8 mouse cellular contexts compared by ENCODE assay signal in genomic region chr1:191288762-191289161, GRCm38 (mm10). TPM values are rescaled to one million over a fixed set of nuclear protein-coding genes. Genes with fewer than 3 reads are reported as not detected.
DNase-seq lines count a peak whose midpoint lies in the region; ATAC-seq lines count a peak whose summit lies in the region.

No protein-coding gene starts in this region.

- no peaks in the 10 kb centered on the region for H3K4me1 ChIP-seq in midbrain, embryonic 10.5 days
- no peaks in the 10 kb centered on the region for H3K4me1 ChIP-seq in midbrain, embryonic 13.5 days (replicated peaks)
- no peaks in the 10 kb centered on the region for H3K4me1 ChIP-seq in hindbrain, embryonic 14.5 days (replicated peaks; ENCODE audit: control insufficient read depth, insufficient read depth, low read length)

- H3K9ac ChIP-seq in midbrain, embryonic 13.5 days (replicated peaks): no peak overlapping the region
- H3K9ac ChIP-seq in hindbrain, embryonic 14.5 days: no peak overlapping the region

- no peaks in the 10 kb centered on the region for H3K9me3 ChIP-seq in midbrain, embryonic 10.5 days (replicated peaks)
- no peaks in the 10 kb centered on the region for H3K9me3 ChIP-seq in midbrain, embryonic 13.5 days
- no peaks in the 10 kb centered on the region for H3K9me3 ChIP-seq in hindbrain, embryonic 14.5 days (ENCODE audit: control insufficient read depth, low read length)

- ATAC-seq in midbrain, embryonic 13.5 days: no peak; the same call in 1 of the 2 replicates
- ATAC-seq in megakaryocyte-erythroid progenitor cell, adult 5-6 weeks (replicated peaks; ENCODE audit: low FRiP score, low TSS enrichment, poor library complexity, severe bottlenecking): peak; percentile 90
- no peak for ATAC-seq in hindbrain, embryonic 14.5 days (ENCODE audit: low FRiP score)

- no peaks in the 10 kb centered on the region for H3K27me3 ChIP-seq in midbrain, embryonic 10.5 days (ENCODE audit: low read depth, poor library complexity, severe bottlenecking)
- H3K27me3 ChIP-seq in midbrain, embryonic 13.5 days: no peaks in the 10 kb centered on the region
- H3K27me3 ChIP-seq in hindbrain, embryonic 14.5 days (ENCODE audit: control insufficient read depth, insufficient read depth, low read length): no peaks in the 10 kb centered on the region

- no peak overlapping the region for H3K4me3 ChIP-seq in midbrain, embryonic 10.5 days
- H3K4me3 ChIP-seq in midbrain, embryonic 13.5 days (replicated peaks): no peak overlapping the region
- no peak overlapping the region for H3K4me3 ChIP-seq in hindbrain, embryonic 14.5 days (replicated peaks; ENCODE audit: low read length)

- H3K36me3 ChIP-seq in midbrain, embryonic 10.5 days: no peaks in the 10 kb centered on the region
- no peaks in the 10 kb centered on the region for H3K36me3 ChIP-seq in midbrain, embryonic 13.5 days
- no peaks in the 10 kb centered on the region for H3K36me3 ChIP-seq in hindbrain, embryonic 14.5 days (replicated peaks; ENCODE audit: control insufficient read depth, insufficient read depth)

- H3K27ac ChIP-seq in midbrain, embryonic 10.5 days (replicated peaks): no peak overlapping the region
- H3K27ac ChIP-seq in midbrain, embryonic 13.5 days: no peak overlapping the region
- no peak overlapping the region for H3K27ac ChIP-seq in hindbrain, embryonic 14.5 days

- peak; percentile 45 for DNase-seq in midbrain, embryonic 10.5 days (ENCODE audit: low spot score)
- peak; percentile 91 for DNase-seq in R1 (ENCODE audit: low read depth, low spot score)
- DNase-seq in c-Kit-positive CD71-positive TER-119-positive erythroid progenitor cells, embryonic 14.5 days (ENCODE audit: low spot score): peak; percentile 62
- peak; percentile 52 for DNase-seq in kidney, postnatal 14 days
- DNase-seq in thymus, postnatal 14 days: peak; percentile 70
- DNase-seq in hindbrain, embryonic 14.5 days (ENCODE audit: low spot score): no peak

- WGBS in midbrain, embryonic 10.5 days: 31% methylated on average over 8 of the region's 8 CpGs
- WGBS in midbrain, embryonic 13.5 days: 30% methylated on average over 8 of the region's 8 CpGs
- 27% methylated on average over 8 of the region's 8 CpGs for WGBS in hindbrain, embryonic 14.5 days

- H3K4me2 ChIP-seq in midbrain, embryonic 13.5 days (replicated peaks): no peak overlapping the region
- H3K4me2 ChIP-seq in hindbrain, embryonic 14.5 days (replicated peaks): no peak overlapping the region

RNA-seq across cellular contexts. Expression of gene Nenf, which starts 29.2 kb away (rescaled TPM):
- polyA plus RNA-seq in midbrain, embryonic 10.5 days (2016; fragmentation: Nextera tagmentation; extraction: Ambion mirVana): 49.4 and 63.5 TPM in 2 replicates
- polyA plus RNA-seq in midbrain, embryonic 13.5 days (2015; fragmentation: Nextera tagmentation; extraction: Ambion mirVana): 81.7 and 87.5 TPM in 2 replicates
- 62.2 and 87.6 TPM in 2 replicates for total RNA-seq in megakaryocyte-erythroid progenitor cell, adult 5-6 weeks (2014; fragmentation: Nextera tagmentation)
- 20.3 and 35.5 TPM in 2 replicates for total RNA-seq in megakaryocyte-erythroid progenitor cell, adult 5-6 weeks (2017)
- polyA plus RNA-seq in hindbrain, embryonic 14.5 days (2014; fragmentation: Nextera tagmentation; extraction: Ambion mirVana): 161 and 166 TPM in 2 replicates

RNA-seq across cellular contexts. Expression of gene Tmem206, which starts 37.0 kb away (rescaled TPM):
- polyA plus RNA-seq in midbrain, embryonic 10.5 days (2016; fragmentation: Nextera tagmentation; extraction: Ambion mirVana): 32.3 and 34.9 TPM in 2 replicates
- polyA plus RNA-seq in midbrain, embryonic 13.5 days (2015; fragmentation: Nextera tagmentation; extraction: Ambion mirVana): 46.9 and 48.7 TPM in 2 replicates
- total RNA-seq in megakaryocyte-erythroid progenitor cell, adult 5-6 weeks (2014; fragmentation: Nextera tagmentation): 13.5 TPM in 2 replicates
- total RNA-seq in megakaryocyte-erythroid progenitor cell, adult 5-6 weeks (2017): 9.8 and 15.5 TPM in 2 replicates
- polyA plus RNA-seq in hindbrain, embryonic 14.5 days (2014; fragmentation: Nextera tagmentation; extraction: Ambion mirVana): 35.9 and 38.0 TPM in 2 replicates
